Mouse (Mus musculus): ENCODE data around the gene Kdm2b. TPM values are rescaled to one million over a fixed set of nuclear protein-coding genes. Genes with fewer than 3 reads are reported as not detected.

The Kdm2b gene
- total RNA-seq, 1 experiment, result 68.6 TPM

- TF ChIP-seq CHD2 (IDR thresholded peaks at IDR 0.05; ENCODE audit: low read depth, low read length), result no peak
- TF ChIP-seq MAFK (IDR thresholded peaks at IDR 0.05; ENCODE audit: insufficient read depth, low read depth, low read length), result no peak
- TF ChIP-seq ZC3H11A (IDR thresholded peaks at IDR 0.05; ENCODE audit: borderline replicate concordance, low read depth, low read length), result no peak
- TF ChIP-seq HCFC1 (IDR thresholded peaks at IDR 0.05; ENCODE audit: borderline replicate concordance, insufficient read depth, low read length), result no peak
- TF ChIP-seq ZNF384 (IDR thresholded peaks at IDR 0.05; ENCODE audit: low read depth, low read length), result no peak
- Histone ChIP-seq H3K4me1 (ENCODE audit: control insufficient read depth in 2 of 2, insufficient read depth in 2 of 2, low read length in 2 of 2, poor library complexity in 1 of 2) (peaks cover 2 to 10% of the 10 kb centered on the region in 2 experiments), H3K27ac (ENCODE audit: insufficient read depth, low read depth, low read length, poor library complexity, severe bottlenecking) (no peak overlapping the region), H3K9me3 (ENCODE audit: control insufficient read depth, insufficient read depth, low read depth, low read length) (no peaks in the 10 kb centered on the region), H3K36me3 (ENCODE audit: control insufficient read depth, insufficient read depth, low read length, poor library complexity, severe bottlenecking) (no peaks in the 10 kb centered on the region; the same call in 1 of the 2 replicates), H3K4me3 (ENCODE audit: insufficient read depth in 1 of 2, low read depth in 1 of 2, low read length in 2 of 2, poor library complexity in 1 of 2, severe bottlenecking in 1 of 2) (no peak overlapping the region), H3K9ac (ENCODE audit: insufficient read depth, low read depth, low read length, poor library complexity, severe bottlenecking) (no peak overlapping the region)
- no peak for DNase-seq (ENCODE audit: low read depth, low spot score)
- in situ Hi-C loops (cut with MboI; ENCODE audit: low sequenced_read_pairs in 2 of 2, unreplicated experiment in 2 of 2), result no loop called here
Measured at GRCm38 (mm10) chr5:122890396-122890795, 99.2 kb downstream of the Kdm2b start.

- no peaks in the 10 kb centered on the region for H3K9me3 ChIP-seq (ENCODE audit: control insufficient read depth, insufficient read depth, low read depth, low read length)
- TF ChIP-seq CHD2 (IDR thresholded peaks at IDR 0.05; ENCODE audit: low read depth, low read length), result no peak
- peak overlapping the region in 1 of 2 experiments; percentile 9; a peak in 1 of 4 replicates for H3K4me3 ChIP-seq (ENCODE audit: insufficient read depth in 1 of 2, low read depth in 1 of 2, low read length in 2 of 2, poor library complexity in 1 of 2, severe bottlenecking in 1 of 2)
- no peak overlapping the region for H3K9ac ChIP-seq (ENCODE audit: insufficient read depth, low read depth, low read length, poor library complexity, severe bottlenecking)
- H3K27ac ChIP-seq (ENCODE audit: insufficient read depth, low read depth, low read length, poor library complexity, severe bottlenecking), result no peak overlapping the region
- no peaks in the 10 kb centered on the region; the same call in 1 of the 2 replicates for H3K36me3 ChIP-seq (ENCODE audit: control insufficient read depth, insufficient read depth, low read length, poor library complexity, severe bottlenecking)
- no peak for DNase-seq (ENCODE audit: low read depth, low spot score)
- in situ Hi-C loops (cut with MboI; ENCODE audit: low sequenced_read_pairs in 2 of 2, unreplicated experiment in 2 of 2), result no loop called here
- H3K4me1 ChIP-seq (ENCODE audit: control insufficient read depth in 2 of 2, insufficient read depth in 2 of 2, low read length in 2 of 2, poor library complexity in 1 of 2), result peaks cover 2 to 10% of the 10 kb centered on the region in 2 experiments
Measured at GRCm38 (mm10) chr5:122888612-122889214, 100.9 kb downstream of the Kdm2b start.

GRCm38 (mm10) chr5:122887926-122888611 is 101.6 kb downstream of the Kdm2b start:
- in situ Hi-C loops (cut with MboI; ENCODE audit: low sequenced_read_pairs in 2 of 2, unreplicated experiment in 2 of 2), result no loop called here
- Histone ChIP-seq H3K9me3 (ENCODE audit: control insufficient read depth, insufficient read depth, low read depth, low read length) (no peaks in the 10 kb centered on the region), H3K27ac (ENCODE audit: insufficient read depth, low read depth, low read length, poor library complexity, severe bottlenecking) (no peak overlapping the region), H3K4me3 (ENCODE audit: insufficient read depth in 1 of 2, low read depth in 1 of 2, low read length in 2 of 2, poor library complexity in 1 of 2, severe bottlenecking in 1 of 2) (peak overlapping the region in 1 of 2 experiments; percentile 9; a peak in 1 of 4 replicates), H3K9ac (ENCODE audit: insufficient read depth, low read depth, low read length, poor library complexity, severe bottlenecking) (no peak overlapping the region), H3K36me3 (ENCODE audit: control insufficient read depth, insufficient read depth, low read length, poor library complexity, severe bottlenecking) (peaks cover 3% of the 10 kb centered on the region; the same call in 1 of the 2 replicates), H3K4me1 (ENCODE audit: control insufficient read depth in 2 of 2, insufficient read depth in 2 of 2, low read length in 2 of 2, poor library complexity in 1 of 2) (peaks cover 2 to 12% of the 10 kb centered on the region in 2 experiments)
- DNase-seq (ENCODE audit: low read depth, low spot score), result no peak
- no peak for TF ChIP-seq ZNF384 (IDR thresholded peaks at IDR 0.05; ENCODE audit: low read depth, low read length)
- TF ChIP-seq CHD2 (IDR thresholded peaks at IDR 0.05; ENCODE audit: low read depth, low read length), result no peak

- no peak overlapping the region for H3K9ac ChIP-seq (ENCODE audit: insufficient read depth, low read depth, low read length, poor library complexity, severe bottlenecking)
- no peak overlapping the region for H3K27ac ChIP-seq (ENCODE audit: insufficient read depth, low read depth, low read length, poor library complexity, severe bottlenecking)
- DNase-seq (ENCODE audit: low read depth, low spot score), result no peak
- peaks cover 12% of the 10 kb centered on the region; the same call in 1 of the 2 replicates for H3K36me3 ChIP-seq (ENCODE audit: control insufficient read depth, insufficient read depth, low read length, poor library complexity, severe bottlenecking)
- H3K4me3 ChIP-seq (ENCODE audit: insufficient read depth in 1 of 2, low read depth in 1 of 2, low read length in 2 of 2, poor library complexity in 1 of 2, severe bottlenecking in 1 of 2), result no peak overlapping the region
- in situ Hi-C loops (cut with MboI; ENCODE audit: low sequenced_read_pairs in 2 of 2, unreplicated experiment in 2 of 2), result no loop called here
- H3K4me1 ChIP-seq (ENCODE audit: control insufficient read depth in 2 of 2, insufficient read depth in 2 of 2, low read length in 2 of 2, poor library complexity in 1 of 2), result peaks cover 4 to 21% of the 10 kb centered on the region in 2 experiments
- no peaks in the 10 kb centered on the region for H3K9me3 ChIP-seq (ENCODE audit: control insufficient read depth, insufficient read depth, low read depth, low read length)
- no peak for TF ChIP-seq MAFK (IDR thresholded peaks at IDR 0.05; ENCODE audit: insufficient read depth, low read depth, low read length)
- no peak for TF ChIP-seq ZNF384 (IDR thresholded peaks at IDR 0.05; ENCODE audit: low read depth, low read length)
- TF ChIP-seq CHD2 (IDR thresholded peaks at IDR 0.05; ENCODE audit: low read depth, low read length), result no peak
- no peak for TF ChIP-seq HCFC1 (IDR thresholded peaks at IDR 0.05; ENCODE audit: borderline replicate concordance, insufficient read depth, low read length)
- TF ChIP-seq ZC3H11A (IDR thresholded peaks at IDR 0.05; ENCODE audit: borderline replicate concordance, low read depth, low read length), result no peak
Measured at GRCm38 (mm10) chr5:122887033-122887432, 102.6 kb downstream of the Kdm2b start.
